Mouse (Mus musculus) spleen, postnatal 10 days (tissue): Measurements from ENCODE around the gene Gm20532.
A peak's percentile ranks its signal among the peaks of the same experiment; 100 is the strongest.

Experiments
- DNase-seq, 2 experiments: peaks; one replicate each; pipeline ENCODE4 v3.0.0; 2021 to 2022; ENCODE audit warnings: low spot score in 2 of 2

Gene Gm20532

DNA sequence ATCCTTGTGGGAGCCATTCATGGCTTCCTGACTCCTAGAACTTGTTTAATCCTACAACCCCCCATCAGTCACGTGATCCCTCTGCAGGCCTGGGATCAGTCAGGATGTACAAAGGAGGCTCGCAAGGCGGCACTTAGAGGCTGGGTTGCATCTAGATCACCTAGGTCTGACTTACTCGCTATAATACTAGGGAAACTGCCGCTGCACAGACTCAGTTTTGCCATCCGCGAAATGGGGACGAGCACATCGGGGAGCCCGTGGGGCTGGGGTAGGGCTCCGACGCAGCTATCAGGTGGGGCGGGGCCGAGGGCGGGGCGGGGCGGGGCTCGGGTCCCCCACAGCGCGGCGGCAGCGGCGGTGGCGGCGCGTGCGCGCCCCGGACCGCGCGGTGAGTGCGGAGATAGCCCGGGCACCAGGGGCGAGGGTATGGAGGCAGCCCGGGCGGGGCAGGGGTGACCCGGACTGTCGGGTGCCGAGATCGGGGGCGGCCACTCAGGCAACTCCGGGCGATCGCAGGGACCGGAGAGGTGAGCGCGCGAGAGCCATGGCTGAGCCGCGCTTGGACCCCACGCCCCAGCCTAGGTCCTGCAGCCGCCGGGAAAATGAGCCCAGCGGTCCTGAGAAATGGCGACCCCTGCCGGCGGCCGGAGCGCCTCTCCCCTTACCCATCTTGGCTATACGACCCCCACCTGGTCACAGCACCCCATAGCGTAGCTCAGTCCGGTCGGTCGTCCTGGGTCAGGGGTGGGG is at the start of gene Gm20532:
Gene Gm20532, plus strand, starts transcription at position 346 of the 750 bp plus-strand sequence.
- peak; percentile 54 to 66 for DNase-seq

DNA sequence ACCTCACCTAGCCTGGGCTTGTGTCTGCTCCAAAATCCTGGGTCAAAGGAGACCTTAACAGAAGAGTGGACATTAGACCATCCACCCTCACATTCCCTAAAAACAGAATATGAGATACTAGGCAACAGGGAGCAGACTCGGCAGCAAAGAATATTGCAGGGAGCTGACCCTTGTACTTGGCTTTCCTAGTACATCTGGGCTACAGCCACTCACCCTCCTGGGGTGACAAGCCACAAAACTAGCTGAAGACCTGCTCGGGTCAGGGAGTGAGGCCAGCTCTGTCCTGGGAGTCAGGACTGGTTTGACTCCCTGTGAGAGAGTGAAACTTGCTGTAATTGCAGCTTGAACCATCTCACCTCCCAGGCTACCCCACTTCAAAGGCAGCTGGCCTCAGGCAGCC is 46.9 kb upstream of the Gm20532 start:
- DNase-seq, result no peak

DNA sequence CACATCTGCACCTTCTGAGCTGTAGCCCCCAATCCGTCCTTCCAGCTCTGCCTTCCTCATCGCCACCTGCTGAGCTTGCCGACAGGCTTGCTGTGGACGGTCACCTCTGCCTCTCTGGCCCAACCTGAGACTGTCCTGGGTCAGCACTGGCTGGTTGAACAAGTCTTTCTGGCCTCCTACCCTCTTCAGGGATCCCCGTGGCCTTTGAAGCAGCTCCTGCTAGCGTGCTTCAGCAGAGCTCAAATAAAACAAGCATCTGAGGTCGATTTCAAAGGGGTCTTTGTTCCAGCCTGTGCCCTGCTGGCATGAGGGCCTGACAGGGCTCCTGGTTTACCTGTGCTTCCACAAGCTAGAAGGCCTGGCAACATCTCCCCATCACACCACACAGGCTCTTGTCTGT is 45.7 kb upstream of the Gm20532 start:
- no peak for DNase-seq

DNA sequence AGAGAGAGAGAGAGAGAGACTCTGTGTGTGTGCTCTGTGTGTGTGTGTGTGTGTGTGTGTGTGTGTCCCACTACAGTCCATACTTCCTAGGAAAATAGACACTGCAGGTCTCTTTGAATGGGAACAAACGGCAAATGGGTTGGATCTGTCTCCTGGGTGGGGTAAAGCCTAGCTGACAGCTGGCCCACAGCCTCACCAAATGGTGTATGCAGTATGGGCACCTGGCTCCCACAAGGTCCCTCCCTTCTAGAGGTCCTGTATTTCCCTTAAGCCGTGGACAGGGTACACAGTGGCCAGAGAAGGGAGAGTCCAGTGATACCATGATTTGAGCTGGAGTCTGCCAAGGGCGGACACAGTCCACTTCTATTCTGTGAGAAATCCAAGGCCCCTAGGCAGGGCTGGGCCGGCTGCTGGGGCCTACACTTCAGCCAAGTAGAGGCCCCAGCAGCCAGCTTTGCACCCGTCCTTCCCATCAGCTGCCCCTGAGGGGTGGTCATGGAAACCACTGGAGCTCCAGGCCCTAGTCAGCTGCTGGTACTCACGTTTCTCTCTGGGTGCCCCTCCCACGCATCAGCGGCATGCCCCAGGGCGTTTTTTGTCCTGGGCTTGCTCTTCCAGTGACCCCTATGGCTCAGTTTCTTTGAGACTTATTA is 45.1 kb upstream of the Gm20532 start:
- DNase-seq, result no peak

DNA sequence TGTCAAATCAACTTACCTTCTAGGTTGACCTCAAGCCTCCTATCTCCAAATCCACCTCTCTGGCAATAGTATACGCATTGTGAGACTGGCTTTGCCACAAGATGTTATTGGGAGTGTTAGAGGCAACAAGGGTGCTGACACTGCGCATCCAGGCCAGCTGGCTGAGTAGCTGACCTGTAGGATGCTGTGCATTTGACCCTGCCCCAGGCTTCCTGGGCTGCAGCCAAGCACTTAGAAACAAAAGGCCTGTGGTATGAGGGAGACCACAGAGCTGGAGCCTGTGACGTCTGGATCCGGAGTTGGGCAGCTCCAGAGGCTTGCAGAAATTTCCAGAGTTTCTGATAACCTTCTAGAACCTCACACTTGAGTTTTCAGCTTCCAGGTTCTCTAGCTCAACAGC is 43.3 kb upstream of the Gm20532 start:
- DNase-seq, result no peak

DNA sequence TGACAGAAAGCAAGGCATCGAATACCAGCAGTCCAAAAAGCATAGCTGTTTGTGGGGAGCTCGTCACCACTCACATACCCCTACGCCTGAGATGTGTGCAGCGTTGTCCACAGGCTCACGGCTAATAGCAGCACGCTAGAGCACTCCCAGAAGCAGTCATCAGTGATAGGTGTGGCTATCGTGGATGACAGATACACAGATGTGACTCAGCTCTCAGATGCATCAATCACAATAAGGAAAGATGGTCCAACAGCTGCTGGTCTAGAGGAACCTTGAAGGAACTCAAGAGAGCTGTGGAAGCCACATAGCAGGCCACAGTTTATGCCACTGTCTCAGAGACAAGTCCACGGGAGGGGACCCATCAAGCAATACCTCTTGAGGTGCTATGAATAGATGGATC is 42.7 kb upstream of the Gm20532 start:
- DNase-seq, result no peak

DNA sequence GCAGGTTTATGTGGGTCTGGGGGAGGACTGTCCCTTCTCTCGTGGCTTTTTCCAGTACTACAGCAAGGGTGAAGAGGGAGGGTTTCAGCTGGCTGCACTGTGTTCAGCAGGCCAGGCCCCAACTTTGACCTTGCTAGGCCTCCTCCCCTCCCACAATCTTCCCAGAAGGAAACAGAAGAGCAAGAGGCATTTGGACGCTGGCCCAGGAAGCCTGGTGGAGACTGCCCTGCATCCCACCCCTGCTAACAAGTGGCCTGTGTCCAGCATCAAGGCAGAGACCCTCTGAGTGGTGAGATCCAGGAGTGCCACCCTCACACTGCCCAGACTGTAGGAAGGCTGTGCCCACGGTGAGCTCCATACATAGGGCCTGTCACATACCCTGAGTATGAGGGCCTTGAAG is 42.2 kb upstream of the Gm20532 start:
- no peak for DNase-seq

DNA sequence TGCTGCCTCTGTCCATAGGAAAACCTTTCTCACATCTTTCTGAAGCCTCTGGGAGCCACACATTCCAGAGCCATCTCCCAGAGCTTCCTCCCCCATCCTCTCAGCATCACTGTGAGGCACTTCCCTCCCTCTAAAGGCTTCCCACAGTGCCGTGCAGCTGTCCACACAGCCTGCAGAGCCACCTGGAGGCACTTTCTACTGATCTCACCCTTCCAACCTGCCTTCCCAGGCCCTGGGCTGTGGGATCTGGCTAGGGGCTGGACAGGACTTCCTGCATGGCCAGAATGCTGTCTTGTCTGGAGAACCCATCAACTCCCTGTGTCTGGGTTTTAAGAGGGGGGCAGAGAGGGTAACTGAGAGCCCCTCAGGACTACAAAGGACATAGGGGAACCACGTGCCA is 39.0 kb upstream of the Gm20532 start:
- no peak for DNase-seq

DNA sequence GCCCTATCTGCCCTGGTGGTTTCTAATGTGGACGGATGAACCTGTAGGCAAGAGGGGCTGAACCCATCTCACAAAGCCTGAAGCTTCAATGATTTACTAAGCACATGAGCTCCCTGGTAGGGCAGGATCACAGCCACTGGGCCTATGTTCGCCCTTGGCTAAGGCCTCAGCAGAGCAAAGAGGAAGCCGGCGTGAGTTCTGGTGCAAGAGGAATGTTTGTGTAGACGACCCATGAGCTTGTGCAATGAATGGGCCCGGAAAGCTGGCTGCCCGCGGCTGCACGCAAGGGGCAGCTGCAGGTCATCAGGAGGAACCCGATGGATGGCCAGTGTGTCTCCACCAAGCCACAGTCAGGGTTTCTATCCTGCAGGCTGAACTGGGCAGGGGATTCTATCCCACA is 36.6 kb upstream of the Gm20532 start:
- no peak for DNase-seq

DNA sequence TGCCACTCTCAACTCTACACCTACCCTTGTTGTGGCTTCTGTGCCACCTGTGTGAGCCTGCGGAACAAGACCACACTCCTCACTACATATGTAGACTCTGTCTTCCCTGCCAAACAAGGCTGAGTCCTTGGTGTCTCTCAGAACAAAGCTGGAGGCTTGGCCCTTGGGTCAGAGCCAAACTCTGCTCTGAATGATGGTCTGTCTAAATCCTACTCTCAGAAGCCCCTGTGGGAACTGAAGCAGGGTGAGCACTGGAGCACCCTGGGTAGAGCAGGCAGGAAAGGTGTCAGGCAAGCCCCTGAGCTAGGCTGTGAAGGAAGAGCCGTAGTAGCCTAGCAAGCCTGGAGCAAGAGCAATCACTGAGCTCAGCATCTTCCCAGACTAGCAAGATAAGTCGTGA is 36.2 kb upstream of the Gm20532 start:
- DNase-seq, result no peak

DNA sequence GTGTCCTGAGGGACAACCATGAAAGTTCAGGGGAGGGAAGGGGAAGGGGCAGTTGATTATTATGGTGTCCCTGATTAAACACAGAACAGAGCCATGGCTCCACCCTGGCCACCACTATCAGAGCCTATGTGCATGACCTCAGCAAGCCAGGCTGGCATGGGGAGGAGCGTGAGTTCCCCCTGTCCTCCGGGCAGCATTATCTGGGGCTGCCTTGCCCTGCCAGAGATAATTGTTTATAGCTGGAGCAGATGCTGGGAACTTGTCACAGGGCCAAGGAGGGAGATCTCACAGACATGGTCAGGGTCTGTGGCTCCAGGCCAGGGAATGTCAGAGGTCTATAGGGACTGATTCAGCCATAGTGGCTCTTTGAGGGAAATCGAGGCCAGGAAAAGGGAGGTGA is 35.7 kb upstream of the Gm20532 start:
- DNase-seq, result no peak

DNA sequence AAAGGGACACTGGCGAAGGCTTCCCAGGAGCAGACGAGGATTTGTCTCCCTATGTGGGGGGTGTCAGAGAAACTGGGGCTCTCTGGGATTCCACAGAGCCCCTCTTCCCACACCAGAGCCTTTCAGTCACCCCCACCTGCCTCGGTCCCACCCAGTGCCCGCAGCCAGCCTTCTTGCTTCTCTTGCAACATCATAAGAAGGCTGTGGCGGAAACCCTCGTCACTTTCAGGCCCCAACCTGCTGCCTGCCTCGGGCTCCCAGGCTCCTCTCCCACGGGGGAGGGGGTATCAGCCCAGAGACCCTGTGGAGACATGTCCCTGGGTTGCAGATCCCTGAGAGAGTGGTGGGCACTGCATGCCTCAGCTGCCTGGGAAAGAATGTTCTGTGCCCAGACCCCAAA is 35.0 kb upstream of the Gm20532 start:
- DNase-seq, result no peak

DNA sequence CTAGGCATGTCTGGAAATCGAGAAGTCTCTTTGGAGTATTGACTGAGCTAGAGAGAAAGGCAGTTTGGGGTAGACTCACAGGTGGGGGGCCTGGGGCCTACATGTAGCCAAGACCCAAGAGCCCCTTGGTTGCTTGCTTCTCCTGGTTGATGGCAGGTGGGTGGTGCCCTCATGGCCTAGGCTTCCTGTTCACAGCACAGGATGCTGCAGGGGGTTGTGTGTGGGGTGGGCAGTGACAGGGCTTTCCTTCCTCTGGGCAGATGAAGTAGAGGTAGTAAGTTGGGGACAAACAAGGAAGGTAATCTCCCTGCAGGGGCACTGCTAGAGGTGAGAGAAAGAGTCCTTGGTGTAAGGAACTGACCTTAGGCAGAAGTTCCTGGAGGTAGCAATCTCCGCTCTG is 34.4 kb upstream of the Gm20532 start:
- DNase-seq, result no peak

DNA sequence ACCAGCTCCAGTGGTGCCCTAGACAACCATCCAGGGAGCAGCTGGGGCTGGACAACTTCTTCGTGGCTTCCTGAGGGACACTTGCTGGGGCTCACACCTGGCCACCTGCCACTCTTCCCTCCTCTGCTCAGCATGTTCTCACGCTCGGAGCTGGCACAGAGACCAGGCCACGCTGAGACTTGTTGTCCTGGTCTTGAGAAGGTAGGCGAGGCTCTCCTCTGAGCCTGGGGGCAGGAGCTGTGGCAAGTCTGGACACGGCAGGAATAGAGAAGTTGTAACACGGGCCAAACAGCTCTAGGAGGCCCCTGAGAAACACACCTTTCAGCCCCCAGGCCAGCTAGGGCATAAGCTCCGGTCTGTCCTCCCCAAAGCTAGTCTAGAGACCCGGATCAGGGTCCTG is 32.5 kb upstream of the Gm20532 start:
- DNase-seq, result no peak

DNA sequence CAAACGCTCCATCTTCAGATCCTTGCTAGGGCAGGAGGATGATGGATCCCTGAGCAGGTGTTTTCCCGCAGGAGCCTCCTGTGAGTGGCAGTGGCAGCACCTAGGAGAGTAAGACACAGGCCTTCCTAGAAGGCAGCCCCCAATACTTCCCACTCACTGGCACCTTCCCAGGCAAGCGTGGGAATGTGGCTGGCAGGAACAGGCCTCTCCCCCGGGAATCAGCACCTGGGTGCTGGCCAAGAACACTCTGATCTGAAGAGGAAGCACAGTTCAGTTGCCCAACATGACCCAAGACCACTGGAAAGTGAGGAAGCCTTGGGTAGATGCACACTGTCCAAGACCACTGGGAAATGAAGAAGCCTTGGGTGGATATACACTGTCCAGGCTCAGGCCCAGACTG is 31.4 kb upstream of the Gm20532 start:
- DNase-seq, result no peak

DNA sequence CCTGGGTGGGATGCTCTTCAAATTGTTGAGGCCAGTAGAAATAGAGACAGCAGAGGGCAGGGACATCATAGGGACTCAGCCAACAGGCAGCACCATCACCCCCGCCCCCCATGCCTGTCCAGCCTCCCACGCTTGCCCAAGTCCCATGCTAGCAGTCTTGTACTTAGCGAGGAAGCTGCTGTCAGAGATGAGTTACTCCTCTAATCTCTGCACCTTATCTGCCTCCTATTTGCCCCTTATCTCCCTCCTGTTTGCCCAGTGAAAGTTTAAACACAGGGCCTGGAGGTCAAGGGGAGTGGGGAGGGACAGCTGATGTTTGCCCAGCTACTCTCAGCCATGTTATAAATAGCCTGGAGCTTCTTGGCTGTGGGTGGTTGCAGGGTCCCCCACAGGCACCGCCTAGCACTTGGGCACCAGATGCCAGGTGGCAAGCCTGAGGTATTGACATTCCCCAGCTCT is 29.9 kb upstream of the Gm20532 start:
- DNase-seq, result no peak

DNA sequence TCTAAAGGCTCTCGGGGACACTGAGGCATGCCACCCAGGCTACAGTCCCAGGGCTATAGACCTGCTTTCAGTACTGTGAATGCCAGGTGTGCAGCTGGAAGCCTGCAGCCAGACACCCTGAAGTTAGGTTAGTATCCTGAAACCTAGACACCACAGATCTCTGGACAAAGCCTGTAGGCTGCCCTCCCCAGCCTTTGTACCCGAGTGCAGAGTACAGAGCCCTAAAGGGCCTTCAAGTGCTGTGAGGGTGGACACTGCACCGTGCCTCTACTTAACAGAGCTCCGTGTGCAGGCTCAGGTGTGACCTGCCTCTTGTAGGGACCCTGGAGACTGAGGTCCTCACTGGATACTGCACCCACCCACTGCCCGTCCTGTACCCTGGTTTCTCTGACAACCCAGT is 25.9 kb upstream of the Gm20532 start:
- no peak for DNase-seq

DNA sequence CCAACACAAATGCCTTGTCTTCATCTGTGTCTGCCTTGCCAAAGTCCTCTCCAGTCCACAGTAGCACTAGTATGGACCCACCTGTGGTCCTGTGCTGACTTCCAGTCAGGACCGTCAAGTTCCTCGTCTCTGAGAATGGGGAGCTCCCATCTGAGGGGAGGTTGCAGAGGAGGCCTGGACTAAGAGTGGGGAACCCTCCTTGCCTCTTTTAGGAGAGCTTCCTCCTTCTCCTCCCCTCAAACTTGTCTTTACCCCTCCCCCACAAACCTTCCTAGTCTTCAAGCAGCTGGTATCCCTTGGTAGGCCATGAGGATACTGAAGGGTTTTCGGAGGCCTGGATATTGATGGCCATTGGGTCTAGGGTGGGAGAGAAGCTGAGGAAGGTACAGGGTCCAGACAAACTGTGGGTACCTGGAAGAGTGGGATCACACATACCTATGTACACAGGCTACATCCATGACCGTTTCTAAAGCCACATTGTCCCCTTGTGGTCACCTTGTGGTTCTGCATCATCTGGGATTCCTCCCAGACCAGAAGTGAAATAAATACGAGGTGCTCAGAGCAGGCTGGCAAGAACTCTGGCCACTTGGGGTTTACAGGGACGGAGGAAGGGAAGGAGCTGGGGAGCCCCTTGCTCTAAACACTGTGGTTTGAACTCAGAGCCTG is 25.0 kb upstream of the Gm20532 start:
- no peak for DNase-seq

DNA sequence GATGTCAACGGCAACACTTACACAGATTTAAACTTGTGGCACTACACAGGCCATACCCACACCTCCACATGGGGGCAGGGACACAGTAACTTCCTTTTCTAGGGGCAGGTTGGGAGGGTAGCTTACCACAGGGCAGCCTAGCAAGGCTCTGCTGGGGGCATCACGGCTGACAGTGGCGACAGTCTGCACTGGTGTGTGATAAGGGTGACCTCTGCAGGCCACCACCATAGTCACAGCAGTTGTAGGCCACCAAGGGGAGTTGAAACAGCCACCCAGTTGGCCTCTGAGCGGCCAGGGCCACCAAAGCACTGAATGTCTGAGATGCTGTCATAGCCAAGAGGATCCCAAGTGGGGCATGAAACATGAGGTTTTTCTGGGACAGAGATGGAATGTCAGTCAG is 20.2 kb upstream of the Gm20532 start:
- peak in 1 of 2 experiments; percentile 72 for DNase-seq

DNA sequence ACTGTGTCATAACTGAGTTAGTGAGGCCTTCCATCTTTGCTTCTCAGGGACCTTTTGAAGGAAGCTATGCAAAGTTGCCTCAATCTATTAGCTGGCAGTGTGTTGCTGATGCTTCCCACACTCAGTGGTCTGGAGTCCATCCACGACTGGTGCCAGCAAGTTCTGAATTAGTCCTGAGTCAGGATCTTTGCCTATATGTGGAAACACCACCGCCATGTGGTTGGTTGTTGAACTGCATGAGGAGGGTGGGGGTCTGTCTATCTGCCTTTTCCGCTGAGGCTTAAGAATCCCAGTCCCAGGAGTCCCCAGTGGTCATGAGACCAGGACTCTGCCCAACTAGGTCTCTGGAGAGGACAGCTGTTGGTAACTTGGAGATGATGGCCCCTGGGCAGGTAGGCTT is 16.4 kb upstream of the Gm20532 start:
- DNase-seq, result peak in 1 of 2 experiments; percentile 68

DNA sequence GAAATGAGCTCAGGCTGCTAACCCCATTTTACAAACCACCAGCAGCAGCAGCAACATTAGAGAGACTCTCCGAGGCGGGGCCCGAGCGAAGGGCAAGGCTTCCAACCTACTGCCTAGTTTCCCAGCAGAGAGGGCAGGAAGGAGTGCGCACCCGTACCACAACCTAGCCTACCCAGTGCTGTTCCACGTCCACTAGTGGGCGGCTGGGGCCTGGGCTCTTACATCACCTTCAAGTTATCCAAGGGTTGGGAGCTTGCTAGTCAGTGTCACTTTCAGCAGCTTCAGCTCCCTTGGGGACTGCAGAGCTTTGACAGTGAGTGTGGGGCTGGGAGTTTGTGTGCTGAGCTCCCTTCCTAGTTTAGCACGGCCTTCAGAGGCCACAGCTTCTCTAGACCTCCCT is 15.0 kb upstream of the Gm20532 start:
- no peak for DNase-seq

DNA sequence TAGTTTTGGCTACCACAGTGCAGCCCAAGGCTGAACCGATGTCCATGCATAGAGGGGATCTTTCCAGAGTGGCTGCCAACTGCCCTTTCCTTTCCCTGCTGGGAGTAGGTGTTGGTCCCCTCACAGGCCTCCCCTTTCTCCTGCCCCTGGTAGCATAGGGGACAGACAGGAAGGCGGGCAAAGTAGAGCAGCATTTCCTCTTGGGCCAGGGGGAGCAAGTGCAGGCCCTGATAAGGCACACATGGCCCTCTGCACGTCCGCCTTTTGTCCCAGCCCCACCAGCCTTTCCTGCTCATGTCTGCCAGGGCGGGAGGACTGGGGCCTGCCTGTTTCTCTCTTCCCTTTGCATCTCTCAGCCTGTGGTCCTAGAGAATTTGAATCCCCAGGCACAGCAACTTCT is 14.6 kb upstream of the Gm20532 start:
- no peak for DNase-seq

DNA sequence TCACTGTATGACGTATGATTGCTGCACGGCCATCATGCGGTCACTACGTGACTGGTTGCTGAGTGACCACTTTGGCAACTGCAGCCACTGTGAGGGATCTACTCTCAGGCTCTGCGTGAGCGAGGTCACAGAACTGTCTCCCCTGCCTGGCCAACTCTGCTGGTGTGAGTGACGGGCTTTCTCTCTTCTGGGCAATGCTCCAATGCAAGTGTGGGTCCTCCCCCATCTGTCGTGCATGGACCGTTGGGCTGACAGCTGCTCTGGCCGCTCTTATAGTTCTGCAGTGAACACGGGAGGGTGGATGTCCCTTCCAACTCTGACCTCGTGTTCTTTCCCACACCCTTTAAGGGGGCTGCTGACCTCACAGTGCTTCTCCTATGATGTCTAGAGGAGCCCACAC is 13.0 kb upstream of the Gm20532 start:
- DNase-seq, result no peak
